Mouse (Mus musculus): Measurements from ENCODE around the gene Gucy2d. TPM values are rescaled to one million over a fixed set of nuclear protein-coding genes. Genes with fewer than 3 reads are reported as not detected.

Gene Gucy2d
- polyA plus RNA-seq, 1 experiment from 2014 or later = not detected

DNA sequence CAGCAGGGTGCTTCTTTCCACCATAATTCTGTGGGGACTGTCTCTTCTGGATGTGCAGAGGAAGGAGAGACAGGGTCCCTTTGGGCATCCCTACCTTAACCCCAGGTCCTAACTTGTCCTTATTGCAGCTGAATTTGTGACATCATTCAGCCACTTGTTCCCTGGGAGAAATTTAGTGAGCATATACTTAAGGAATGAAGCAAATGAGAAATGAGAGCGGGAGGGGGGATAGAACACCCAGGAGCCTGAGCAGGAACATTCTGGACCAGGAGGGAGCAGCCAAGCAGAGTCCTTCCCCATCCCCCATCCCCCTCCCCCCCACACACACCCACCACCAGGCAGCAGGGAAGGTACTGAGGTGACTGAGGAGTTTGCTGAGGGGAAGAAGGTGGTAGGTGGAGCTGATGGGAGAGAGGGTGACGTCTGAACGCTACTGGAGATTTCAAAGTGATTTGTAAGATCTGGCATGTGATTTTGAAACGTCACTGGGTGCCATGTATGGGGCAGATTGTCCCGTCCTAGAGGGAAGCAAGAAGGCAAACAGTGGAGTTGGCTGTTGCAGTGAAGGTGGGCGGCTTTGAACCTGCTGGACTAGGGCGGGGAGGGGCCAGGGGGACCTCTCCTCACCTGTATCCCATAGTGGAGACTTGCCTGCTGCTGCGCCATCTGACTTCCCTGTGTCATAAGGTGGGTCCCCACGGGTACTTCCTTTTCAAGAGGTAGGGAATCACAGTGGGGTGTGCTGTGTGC is 51.4 kb downstream of the Gucy2d start:
- Histone ChIP-seq H3K27me3 (ENCODE audit: control insufficient read depth, insufficient read depth, low read depth, low read length) (peaks cover 24% of the 10 kb centered on the region), H3K36me3 (ENCODE audit: control insufficient read depth, insufficient read depth) (no peaks in the 10 kb centered on the region), H3K9me3 (replicated peaks; ENCODE audit: control insufficient read depth, low read length) (no peaks in the 10 kb centered on the region), H3K27ac (ENCODE audit: low read length) (no peak overlapping the region), H3K4me2 (ENCODE audit: low read depth, low read length) (no peak overlapping the region), H3K4me1 (ENCODE audit: control insufficient read depth, low read depth, low read length) (peaks cover 5% of the 10 kb centered on the region), H3K4me3 (ENCODE audit: low read depth, low read length) (no peak overlapping the region), H3K9ac (ENCODE audit: low read depth, low read length) (no peak overlapping the region)
- no peak for ATAC-seq (ENCODE audit: low read depth)
- 42% methylated on average over 9 of the region's 9 CpGs for WGBS (ENCODE audit: insufficient replicate concordance)

DNA sequence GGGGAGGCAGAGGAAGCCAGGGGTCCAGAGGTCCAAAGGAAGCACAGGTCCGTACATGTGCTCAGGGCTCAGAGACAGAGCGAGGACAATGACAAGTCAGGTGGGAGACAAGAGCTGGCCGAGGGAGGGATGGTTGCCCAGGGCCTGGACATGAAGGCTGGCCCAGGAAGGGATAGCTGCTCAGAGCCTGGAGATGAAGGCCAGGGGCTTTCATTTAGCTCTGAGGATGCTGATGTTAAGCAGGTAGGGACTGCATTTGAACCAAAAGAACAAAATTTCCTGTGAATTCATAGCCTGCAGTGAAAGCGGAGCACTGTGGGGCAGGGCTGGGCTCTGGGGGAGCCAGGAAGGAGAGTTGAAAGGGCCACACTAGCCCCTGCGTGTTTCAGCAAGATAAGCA is 52.1 kb downstream of the Gucy2d start:
- H3K4me1 ChIP-seq (ENCODE audit: control insufficient read depth, low read depth, low read length) = peaks cover 5% of the 10 kb centered on the region
- 51% methylated on average over 5 of the region's 5 CpGs for WGBS (ENCODE audit: insufficient replicate concordance)
- no peak overlapping the region for H3K4me3 ChIP-seq (ENCODE audit: low read depth, low read length)
- H3K4me2 ChIP-seq (ENCODE audit: low read depth, low read length) = 0 out of 2 replicates have a peak overlapping the region, but pooled peaks have one; percentile 4
- no peaks in the 10 kb centered on the region for H3K36me3 ChIP-seq (ENCODE audit: control insufficient read depth, insufficient read depth)
- no peak overlapping the region for H3K9ac ChIP-seq (ENCODE audit: low read depth, low read length)
- peaks cover 24% of the 10 kb centered on the region for H3K27me3 ChIP-seq (ENCODE audit: control insufficient read depth, insufficient read depth, low read depth, low read length)
- ATAC-seq (ENCODE audit: low read depth) = no peak
- no peak overlapping the region for H3K27ac ChIP-seq (ENCODE audit: low read length)
- H3K9me3 ChIP-seq (replicated peaks; ENCODE audit: control insufficient read depth, low read length) = no peaks in the 10 kb centered on the region

DNA sequence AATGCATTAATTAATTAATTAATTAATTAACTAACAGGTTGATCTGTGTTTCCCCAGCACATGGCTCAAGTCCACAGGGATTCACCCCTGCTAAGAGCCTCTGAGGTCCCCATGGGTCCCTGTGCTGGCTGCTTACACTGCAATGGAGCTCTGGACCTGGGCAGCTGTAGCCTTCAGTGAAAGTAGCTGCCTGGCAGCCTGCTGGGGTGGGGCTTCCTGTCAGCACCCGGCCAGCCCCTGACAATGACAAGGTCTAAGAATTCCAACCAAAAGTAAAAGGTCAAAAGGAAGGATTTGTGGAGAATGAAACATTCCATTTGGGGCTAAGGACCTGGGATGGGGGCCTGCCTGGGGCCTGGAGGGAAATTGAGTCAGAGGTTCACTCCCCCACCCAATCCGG is 53.1 kb downstream of the Gucy2d start:
- Histone ChIP-seq H3K27ac (ENCODE audit: low read length) (no peak overlapping the region), H3K4me2 (ENCODE audit: low read depth, low read length) (no peak overlapping the region), H3K4me1 (ENCODE audit: control insufficient read depth, low read depth, low read length) (peaks cover 5% of the 10 kb centered on the region), H3K4me3 (ENCODE audit: low read depth, low read length) (no peak overlapping the region), H3K9ac (ENCODE audit: low read depth, low read length) (no peak overlapping the region), H3K36me3 (ENCODE audit: control insufficient read depth, insufficient read depth) (no peaks in the 10 kb centered on the region), H3K9me3 (replicated peaks; ENCODE audit: control insufficient read depth, low read length) (no peaks in the 10 kb centered on the region), H3K27me3 (ENCODE audit: control insufficient read depth, insufficient read depth, low read depth, low read length) (peaks cover 24% of the 10 kb centered on the region)
- ATAC-seq (ENCODE audit: low read depth) = no peak
- 31% methylated on average over 2 of the region's 2 CpGs for WGBS (ENCODE audit: insufficient replicate concordance)

DNA sequence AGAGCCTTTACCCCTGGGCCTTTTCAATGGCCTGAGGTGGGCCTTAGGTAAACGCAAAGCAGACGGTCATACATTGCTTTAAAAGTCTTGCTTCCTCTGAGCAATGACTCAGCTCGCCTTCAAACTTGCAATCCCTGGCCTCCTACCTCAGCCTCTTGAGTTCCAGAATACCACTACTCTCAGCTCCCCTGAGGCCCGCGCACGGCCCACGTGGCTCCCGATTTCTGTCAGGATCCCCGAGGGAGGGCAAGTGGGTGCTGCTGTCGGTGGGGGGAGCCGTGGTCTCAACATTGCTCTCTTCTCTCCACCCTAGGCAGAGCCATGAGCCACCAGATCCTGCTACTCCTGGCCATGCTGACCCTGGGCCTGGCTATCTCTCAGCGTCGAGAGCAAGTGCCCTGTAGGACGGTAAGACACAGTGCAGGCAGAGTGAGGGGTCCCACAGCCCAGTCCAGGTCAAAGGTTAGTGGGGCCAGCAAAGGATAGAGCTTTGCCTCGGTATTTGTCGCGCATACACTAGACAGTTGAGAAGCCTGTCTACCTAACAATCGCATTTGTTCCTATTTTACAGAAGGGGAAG is 53.8 kb downstream of the Gucy2d start:
- no peak for ATAC-seq (ENCODE audit: low read depth)
- Histone ChIP-seq H3K27ac (ENCODE audit: low read length) (no peak overlapping the region), H3K36me3 (ENCODE audit: control insufficient read depth, insufficient read depth) (no peaks in the 10 kb centered on the region), H3K9me3 (replicated peaks; ENCODE audit: control insufficient read depth, low read length) (no peaks in the 10 kb centered on the region), H3K4me3 (ENCODE audit: low read depth, low read length) (no peak overlapping the region), H3K27me3 (ENCODE audit: control insufficient read depth, insufficient read depth, low read depth, low read length) (peaks cover 20% of the 10 kb centered on the region), H3K4me2 (ENCODE audit: low read depth, low read length) (no peak overlapping the region), H3K9ac (ENCODE audit: low read depth, low read length) (no peak overlapping the region), H3K4me1 (ENCODE audit: control insufficient read depth, low read depth, low read length) (peaks cover 5% of the 10 kb centered on the region)
- WGBS (ENCODE audit: insufficient replicate concordance) = 43% methylated on average over 18 of the region's 18 CpGs

DNA sequence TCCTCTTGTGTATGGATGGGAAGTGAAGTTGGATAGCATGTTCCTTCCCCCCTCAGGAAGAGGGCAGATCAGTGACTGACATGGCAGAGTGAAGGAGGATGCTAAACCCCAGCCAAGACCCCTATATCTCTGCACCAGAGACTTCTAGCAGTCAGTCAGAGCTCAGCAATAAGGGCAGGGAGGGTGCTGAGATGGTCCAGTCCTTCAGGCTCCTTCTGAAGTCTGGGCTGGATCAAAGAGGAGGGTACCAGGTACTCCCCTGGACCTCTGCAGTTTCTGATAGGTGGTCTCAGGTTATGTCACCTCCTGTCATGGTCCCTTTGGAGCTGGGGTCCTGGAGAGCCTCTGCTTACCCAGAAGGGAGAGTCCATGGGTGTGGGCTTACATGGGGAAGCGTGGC is 55.4 kb downstream of the Gucy2d start:
- no peak overlapping the region for H3K27ac ChIP-seq (ENCODE audit: low read length)
- no peaks in the 10 kb centered on the region for H3K9me3 ChIP-seq (replicated peaks; ENCODE audit: control insufficient read depth, low read length)
- WGBS (ENCODE audit: insufficient replicate concordance) = 52% methylated on average over 1 of the region's 1 CpGs
- no peaks in the 10 kb centered on the region for H3K36me3 ChIP-seq (ENCODE audit: control insufficient read depth, insufficient read depth)
- peaks cover 2% of the 10 kb centered on the region; the same call in 1 of the 2 replicates for H3K4me1 ChIP-seq (ENCODE audit: control insufficient read depth, low read depth, low read length)
- H3K27me3 ChIP-seq (ENCODE audit: control insufficient read depth, insufficient read depth, low read depth, low read length) = peaks cover 4% of the 10 kb centered on the region
- H3K4me2 ChIP-seq (ENCODE audit: low read depth, low read length) = no peak overlapping the region
- no peak overlapping the region for H3K4me3 ChIP-seq (ENCODE audit: low read depth, low read length)
- no peak overlapping the region for H3K9ac ChIP-seq (ENCODE audit: low read depth, low read length)
- no peak for ATAC-seq (ENCODE audit: low read depth)

DNA sequence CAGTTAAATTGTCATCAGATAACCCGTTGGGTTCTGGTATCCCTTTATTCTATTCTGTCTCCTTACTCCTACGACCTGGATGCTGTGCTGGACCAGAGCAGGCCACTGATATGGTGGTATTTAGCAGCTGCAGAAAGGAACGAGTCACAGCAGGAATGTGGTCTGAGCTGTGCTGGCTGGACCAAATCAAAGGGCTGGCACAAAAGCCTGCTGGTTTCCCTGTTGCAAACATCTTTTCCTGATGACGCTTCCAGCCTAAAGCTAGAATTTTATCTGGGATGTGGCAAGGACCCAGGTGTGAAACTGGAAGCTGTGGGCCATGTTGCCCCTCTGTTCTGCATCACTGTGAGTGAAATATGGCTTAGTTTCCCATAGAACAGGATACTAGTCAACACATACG is 57.2 kb downstream of the Gucy2d start:
- Histone ChIP-seq H3K27ac (ENCODE audit: low read length) (no peak overlapping the region), H3K9me3 (replicated peaks; ENCODE audit: control insufficient read depth, low read length) (no peaks in the 10 kb centered on the region), H3K4me2 (ENCODE audit: low read depth, low read length) (no peak overlapping the region), H3K27me3 (ENCODE audit: control insufficient read depth, insufficient read depth, low read depth, low read length) (no peaks in the 10 kb centered on the region), H3K9ac (ENCODE audit: low read depth, low read length) (no peak overlapping the region), H3K4me3 (ENCODE audit: low read depth, low read length) (no peak overlapping the region), H3K4me1 (ENCODE audit: control insufficient read depth, low read depth, low read length) (peaks cover 2% of the 10 kb centered on the region; the same call in 1 of the 2 replicates), H3K36me3 (ENCODE audit: control insufficient read depth, insufficient read depth) (no peaks in the 10 kb centered on the region)
- 55% methylated on average over 5 of the region's 5 CpGs for WGBS (ENCODE audit: insufficient replicate concordance)
- no peak for ATAC-seq (ENCODE audit: low read depth)

DNA sequence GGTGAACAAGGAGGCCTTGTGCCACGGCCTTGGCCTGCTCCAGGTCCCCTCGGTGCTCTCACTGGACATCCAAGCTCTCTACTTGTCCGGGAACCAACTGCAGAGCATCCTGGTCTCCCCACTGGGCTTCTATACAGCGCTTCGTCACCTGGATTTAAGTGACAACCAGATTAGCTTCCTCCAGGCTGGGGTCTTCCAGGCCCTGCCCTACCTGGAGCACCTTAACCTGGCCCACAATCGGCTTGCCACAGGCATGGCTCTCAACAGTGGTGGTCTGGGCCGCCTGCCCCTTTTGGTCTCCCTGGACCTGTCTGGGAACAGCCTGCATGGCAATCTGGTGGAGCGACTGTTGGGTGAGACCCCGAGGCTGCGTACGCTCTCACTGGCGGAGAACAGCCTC is 57.9 kb downstream of the Gucy2d start:
- H3K4me1 ChIP-seq (ENCODE audit: control insufficient read depth, low read depth, low read length) = peaks cover 2% of the 10 kb centered on the region; the same call in 1 of the 2 replicates
- H3K9me3 ChIP-seq (replicated peaks; ENCODE audit: control insufficient read depth, low read length) = no peaks in the 10 kb centered on the region
- H3K9ac ChIP-seq (ENCODE audit: low read depth, low read length) = no peak overlapping the region
- WGBS (ENCODE audit: insufficient replicate concordance) = 72% methylated on average over 12 of the region's 12 CpGs
- no peaks in the 10 kb centered on the region for H3K27me3 ChIP-seq (ENCODE audit: control insufficient read depth, insufficient read depth, low read depth, low read length)
- H3K27ac ChIP-seq (ENCODE audit: low read length) = no peak overlapping the region
- no peaks in the 10 kb centered on the region for H3K36me3 ChIP-seq (ENCODE audit: control insufficient read depth, insufficient read depth)
- H3K4me2 ChIP-seq (ENCODE audit: low read depth, low read length) = no peak overlapping the region
- H3K4me3 ChIP-seq (ENCODE audit: low read depth, low read length) = no peak overlapping the region
- ATAC-seq (ENCODE audit: low read depth) = no peak

DNA sequence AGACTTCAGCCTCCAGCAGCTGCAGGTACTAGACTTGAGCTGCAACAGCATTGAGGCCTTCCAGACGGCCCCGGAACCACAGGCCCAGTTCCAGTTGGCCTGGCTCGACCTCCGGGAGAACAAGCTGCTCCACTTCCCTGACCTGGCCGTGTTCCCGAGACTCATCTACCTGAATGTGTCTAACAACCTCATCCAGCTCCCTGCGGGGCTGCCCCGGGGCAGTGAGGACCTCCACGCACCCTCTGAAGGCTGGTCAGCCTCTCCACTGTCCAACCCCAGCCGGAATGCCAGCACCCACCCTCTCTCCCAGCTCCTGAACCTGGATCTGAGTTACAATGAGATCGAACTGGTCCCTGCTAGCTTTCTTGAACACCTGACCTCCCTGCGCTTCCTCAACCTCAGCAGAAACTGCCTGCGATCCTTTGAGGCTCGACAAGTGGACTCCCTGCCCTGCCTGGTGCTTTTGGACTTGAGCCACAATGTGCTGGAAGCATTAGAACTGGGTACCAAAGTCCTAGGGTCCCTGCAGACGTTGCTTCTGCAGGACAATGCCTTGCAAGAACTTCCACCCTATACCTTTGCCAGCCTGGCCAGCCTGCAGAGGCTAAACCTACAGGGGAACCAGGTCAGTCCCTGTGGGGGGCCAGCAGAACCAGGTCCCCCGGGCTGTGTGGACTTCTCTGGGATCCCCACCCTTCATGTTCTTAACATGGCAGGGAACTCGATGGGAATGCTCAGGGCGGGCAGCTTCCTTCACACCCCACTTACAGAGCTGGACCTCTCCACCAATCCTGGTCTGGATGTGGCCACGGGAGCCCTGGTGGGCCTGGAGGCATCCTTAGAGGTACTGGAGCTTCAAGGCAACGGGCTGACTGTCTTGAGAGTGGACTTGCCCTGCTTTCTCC is 58.7 kb downstream of the Gucy2d start:
- Histone ChIP-seq H3K27me3 (ENCODE audit: control insufficient read depth, insufficient read depth, low read depth, low read length) (no peaks in the 10 kb centered on the region), H3K4me1 (ENCODE audit: control insufficient read depth, low read depth, low read length) (peaks cover 2% of the 10 kb centered on the region; the same call in 1 of the 2 replicates), H3K9ac (ENCODE audit: low read depth, low read length) (no peak overlapping the region), H3K4me2 (ENCODE audit: low read depth, low read length) (no peak overlapping the region), H3K9me3 (replicated peaks; ENCODE audit: control insufficient read depth, low read length) (no peaks in the 10 kb centered on the region), H3K36me3 (ENCODE audit: control insufficient read depth, insufficient read depth) (no peaks in the 10 kb centered on the region), H3K4me3 (ENCODE audit: low read depth, low read length) (no peak overlapping the region), H3K27ac (ENCODE audit: low read length) (no peak overlapping the region)
- no peak for ATAC-seq (ENCODE audit: low read depth)
- WGBS (ENCODE audit: insufficient replicate concordance) = 67% methylated on average over 20 of the region's 20 CpGs
